Mouse (Mus musculus): ENCODE measurements around the gene Gsk3a. TPM values are rescaled to one million over a fixed set of nuclear protein-coding genes. Genes with fewer than 3 reads are reported as not detected.
A peak's percentile ranks its signal among the peaks of the same experiment; 100 is the strongest.

Gene Gsk3a
- polyA plus RNA-seq, 1 experiment: 343 TPM

DNA sequence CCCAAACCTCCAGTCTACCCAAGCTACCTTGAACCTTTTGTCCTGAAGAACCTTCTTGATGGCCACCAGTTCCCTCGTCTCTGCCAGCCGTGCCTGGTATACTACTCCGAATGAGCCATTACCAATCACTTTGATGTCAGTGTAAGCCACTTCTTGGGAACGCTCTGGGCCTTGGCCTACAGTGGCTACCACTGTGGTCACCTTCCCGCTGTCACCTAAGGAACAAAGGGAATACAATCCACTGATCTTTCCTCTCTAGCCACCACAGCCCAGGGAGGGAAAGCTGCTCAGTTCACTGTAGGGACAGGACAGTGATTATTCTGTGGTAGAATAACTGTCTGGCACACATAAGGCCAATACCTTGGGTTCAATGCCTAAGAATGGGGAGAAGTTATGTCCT, 2.1 kb downstream of the Gsk3a start:
- Histone ChIP-seq H3K27ac (ENCODE audit: control insufficient read depth, insufficient read depth, low read length) (no peak overlapping the region), H3K4me3 (ENCODE audit: control insufficient read depth, insufficient read depth, low read length) (no peak overlapping the region), H3K4me1 (replicated peaks; ENCODE audit: control insufficient read depth, insufficient read depth, low read length) (peaks cover 58% of the 10 kb centered on the region), H3K27me3 (ENCODE audit: control insufficient read depth, insufficient read depth, low read length) (no peaks in the 10 kb centered on the region), H3K36me3 (ENCODE audit: control insufficient read depth, insufficient read depth, low read length) (peaks cover 9% of the 10 kb centered on the region)
- no peak for TF ChIP-seq POLR2A (IDR thresholded peaks at IDR 0.05; ENCODE audit: control insufficient read depth, extremely low read depth, insufficient read depth, low read length, poor library complexity)
- TF ChIP-seq CTCF (IDR thresholded peaks at IDR 0.05; ENCODE audit: borderline replicate concordance, control insufficient read depth, extremely low read depth, insufficient read depth, low read length, poor library complexity): no peak
- no peak for DNase-seq
- WGBS: 98% methylated on average over 5 of the region's 5 CpGs

GRCm38 (mm10) chr7:25233061-25233460, 4.6 kb downstream of the Gsk3a start:
- Histone ChIP-seq H3K4me1 (replicated peaks; ENCODE audit: control insufficient read depth, insufficient read depth, low read length) (peaks cover 70% of the 10 kb centered on the region), H3K27me3 (ENCODE audit: control insufficient read depth, insufficient read depth, low read length) (no peaks in the 10 kb centered on the region), H3K4me3 (ENCODE audit: control insufficient read depth, insufficient read depth, low read length) (no peak overlapping the region; the same call in 1 of the 2 replicates), H3K27ac (ENCODE audit: control insufficient read depth, insufficient read depth, low read length) (peak overlapping the region; percentile 83), H3K36me3 (ENCODE audit: control insufficient read depth, insufficient read depth, low read length) (peaks cover 28% of the 10 kb centered on the region)
- WGBS: 4% methylated on average over 2 of the region's 2 CpGs
- peak; percentile 76 for DNase-seq
- TF ChIP-seq POLR2A (IDR thresholded peaks at IDR 0.05; ENCODE audit: control insufficient read depth, extremely low read depth, insufficient read depth, low read length, poor library complexity) (no peak), CTCF (IDR thresholded peaks at IDR 0.05; ENCODE audit: borderline replicate concordance, control insufficient read depth, extremely low read depth, insufficient read depth, low read length, poor library complexity) (no peak)

GRCm38 (mm10) chr7:25232101-25232648, 5.5 kb downstream of the Gsk3a start:
- H3K36me3 ChIP-seq (ENCODE audit: control insufficient read depth, insufficient read depth, low read length): peaks cover 37% of the 10 kb centered on the region
- H3K27me3 ChIP-seq (ENCODE audit: control insufficient read depth, insufficient read depth, low read length): no peaks in the 10 kb centered on the region
- H3K4me3 ChIP-seq (ENCODE audit: control insufficient read depth, insufficient read depth, low read length): no peak overlapping the region
- peaks cover 74% of the 10 kb centered on the region for H3K4me1 ChIP-seq (replicated peaks; ENCODE audit: control insufficient read depth, insufficient read depth, low read length)
- WGBS: 20% methylated on average over 5 of the region's 5 CpGs
- TF ChIP-seq CTCF (IDR thresholded peaks at IDR 0.05; ENCODE audit: borderline replicate concordance, control insufficient read depth, extremely low read depth, insufficient read depth, low read length, poor library complexity) (no peak), POLR2A (IDR thresholded peaks at IDR 0.05; ENCODE audit: control insufficient read depth, extremely low read depth, insufficient read depth, low read length, poor library complexity) (no peak)
- peak; percentile 30 for DNase-seq
- H3K27ac ChIP-seq (ENCODE audit: control insufficient read depth, insufficient read depth, low read length): peak overlapping the region; percentile 83

- WGBS: 43% methylated on average over 9 of the region's 9 CpGs
- no peak for TF ChIP-seq CTCF (IDR thresholded peaks at IDR 0.05; ENCODE audit: borderline replicate concordance, control insufficient read depth, extremely low read depth, insufficient read depth, low read length, poor library complexity)
- TF ChIP-seq POLR2A (IDR thresholded peaks at IDR 0.05; ENCODE audit: control insufficient read depth, extremely low read depth, insufficient read depth, low read length, poor library complexity): no peak
- Histone ChIP-seq H3K27ac (ENCODE audit: control insufficient read depth, insufficient read depth, low read length) (peak overlapping the region; percentile 83), H3K27me3 (ENCODE audit: control insufficient read depth, insufficient read depth, low read length) (no peaks in the 10 kb centered on the region), H3K36me3 (ENCODE audit: control insufficient read depth, insufficient read depth, low read length) (peaks cover 50% of the 10 kb centered on the region), H3K4me3 (ENCODE audit: control insufficient read depth, insufficient read depth, low read length) (no peak overlapping the region), H3K4me1 (replicated peaks; ENCODE audit: control insufficient read depth, insufficient read depth, low read length) (peaks cover 69% of the 10 kb centered on the region)
- peak; percentile 44 for DNase-seq
Observed at GRCm38 (mm10) chr7:25230690-25231285, 6.9 kb downstream of the Gsk3a start.

- peaks cover 68% of the 10 kb centered on the region for H3K36me3 ChIP-seq (ENCODE audit: control insufficient read depth, insufficient read depth, low read length)
Observed at GRCm38 (mm10) chr7:25227523-25228300, 9.9 kb downstream of the Gsk3a start.

GRCm38 (mm10) chr7:25222275-25222967, 15.2 kb downstream of the Gsk3a start:
- H3K36me3 ChIP-seq (ENCODE audit: control insufficient read depth, insufficient read depth, low read length): peaks cover 33% of the 10 kb centered on the region
- TF ChIP-seq CTCF (IDR thresholded peaks at IDR 0.05; ENCODE audit: borderline replicate concordance, control insufficient read depth, extremely low read depth, insufficient read depth, low read length, poor library complexity) (no peak), POLR2A (IDR thresholded peaks at IDR 0.05; ENCODE audit: control insufficient read depth, extremely low read depth, insufficient read depth, low read length, poor library complexity) (no peak)
- peaks cover 28% of the 10 kb centered on the region for H3K4me1 ChIP-seq (replicated peaks; ENCODE audit: control insufficient read depth, insufficient read depth, low read length)
- no peak overlapping the region for H3K4me3 ChIP-seq (ENCODE audit: control insufficient read depth, insufficient read depth, low read length)
- H3K27ac ChIP-seq (ENCODE audit: control insufficient read depth, insufficient read depth, low read length): no peak overlapping the region
- WGBS: 92% methylated on average over 10 of the region's 10 CpGs
- no peaks in the 10 kb centered on the region for H3K27me3 ChIP-seq (ENCODE audit: control insufficient read depth, insufficient read depth, low read length)
- no peak for DNase-seq

More at GRCm38 (mm10) chr7:25227523-25228300, 9.9 kb downstream of the Gsk3a start:
- H3K4me3 ChIP-seq (ENCODE audit: control insufficient read depth, insufficient read depth, low read length): no peak overlapping the region
- H3K27me3 ChIP-seq (ENCODE audit: control insufficient read depth, insufficient read depth, low read length): no peaks in the 10 kb centered on the region
- 94% methylated on average over 1 of the region's 1 CpGs for WGBS
- TF ChIP-seq POLR2A (IDR thresholded peaks at IDR 0.05; ENCODE audit: control insufficient read depth, extremely low read depth, insufficient read depth, low read length, poor library complexity): no peak
- TF ChIP-seq CTCF (IDR thresholded peaks at IDR 0.05; ENCODE audit: borderline replicate concordance, control insufficient read depth, extremely low read depth, insufficient read depth, low read length, poor library complexity): no peak
- H3K4me1 ChIP-seq (replicated peaks; ENCODE audit: control insufficient read depth, insufficient read depth, low read length): peaks cover 40% of the 10 kb centered on the region
- no peak for DNase-seq
- no peak overlapping the region for H3K27ac ChIP-seq (ENCODE audit: control insufficient read depth, insufficient read depth, low read length)

All from thymus, adult 2 months (tissue).